Mouse (Mus musculus) layer of hippocampus, adult 11-12 months (tissue): ENCODE measurements around the gene Gngt2.
A peak's percentile ranks its signal among the peaks of the same experiment; 100 is the strongest.

Experiments used
- DNase-seq: peaks from one replicate; pipeline ENCODE4 v3.0.0; 2022; ENCODE audit warnings: low spot score

Gngt2 gene

DNA sequence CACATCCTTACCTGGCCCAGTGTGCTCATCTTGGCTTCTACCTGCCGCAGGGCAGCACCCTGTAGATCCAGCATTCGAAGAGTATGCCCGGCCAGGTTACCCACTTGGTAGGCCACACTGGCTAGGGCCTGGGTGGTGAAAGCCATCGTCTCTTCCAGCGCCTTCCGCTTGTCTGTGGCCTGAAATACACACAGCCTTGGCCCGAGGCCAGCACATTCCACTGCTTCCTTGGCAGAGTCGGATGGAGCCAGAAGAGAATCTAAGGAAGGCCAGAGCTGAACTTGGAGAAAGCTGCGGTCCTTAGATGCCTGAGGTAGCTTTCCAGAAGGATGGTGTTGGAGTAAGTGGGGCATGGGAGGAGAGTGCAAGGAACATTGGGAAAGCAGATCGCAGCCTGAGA is at the start of gene Gngt2:
Gngt2 (plus strand) TSS at position 158 of the 400 bp plus-strand sequence.
- no peak for DNase-seq

DNA sequence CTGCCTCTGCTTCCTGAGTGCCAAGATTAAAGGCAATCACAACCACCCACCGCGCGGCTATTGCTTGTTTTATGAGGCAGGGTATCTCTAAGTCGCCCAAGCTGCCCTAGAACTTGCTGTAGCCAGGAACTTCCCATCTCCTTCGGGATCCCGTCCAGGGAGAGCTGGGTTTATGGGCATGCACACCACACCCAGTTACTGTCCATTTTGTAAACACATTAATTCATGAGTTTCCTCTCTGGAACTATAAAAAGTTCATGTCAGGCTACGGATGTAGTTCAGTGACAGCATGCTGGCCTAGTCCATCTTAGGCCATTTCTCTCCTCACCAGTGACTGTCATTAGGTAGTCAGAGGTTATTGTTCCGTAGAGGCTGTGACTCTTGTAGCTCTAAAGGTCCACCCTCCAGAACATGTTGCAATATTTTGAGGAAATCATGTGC is 47.5 kb upstream of the Gngt2 start:
- DNase-seq, result no peak

DNA sequence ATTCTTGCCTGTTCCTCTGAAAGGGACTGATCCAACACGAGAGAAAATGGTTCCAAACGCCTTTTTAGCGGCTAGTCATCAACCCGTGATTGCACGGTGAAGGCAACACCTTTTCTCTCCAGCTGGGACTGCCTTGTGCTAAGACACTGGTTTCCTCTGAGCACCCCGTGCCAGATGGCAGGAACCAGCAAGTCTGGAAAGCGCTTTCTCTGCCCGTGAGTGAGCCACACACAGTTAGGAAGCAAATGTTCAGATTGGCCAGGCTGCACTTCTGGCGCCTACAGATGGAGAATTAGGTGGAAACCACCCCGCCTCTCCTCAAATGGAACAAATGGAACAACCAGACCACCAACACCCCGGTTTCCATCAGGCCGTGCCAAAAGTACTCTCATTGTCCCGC is 45.2 kb upstream of the Gngt2 start:
- peak; percentile 78 for DNase-seq

- no peak for DNase-seq
Measured at GRCm38 (mm10) chr11:95792950-95793509, 44.0 kb upstream of the Gngt2 start.

- no peak for DNase-seq
Measured at GRCm38 (mm10) chr11:95794201-95794600, 42.8 kb upstream of the Gngt2 start.

DNA sequence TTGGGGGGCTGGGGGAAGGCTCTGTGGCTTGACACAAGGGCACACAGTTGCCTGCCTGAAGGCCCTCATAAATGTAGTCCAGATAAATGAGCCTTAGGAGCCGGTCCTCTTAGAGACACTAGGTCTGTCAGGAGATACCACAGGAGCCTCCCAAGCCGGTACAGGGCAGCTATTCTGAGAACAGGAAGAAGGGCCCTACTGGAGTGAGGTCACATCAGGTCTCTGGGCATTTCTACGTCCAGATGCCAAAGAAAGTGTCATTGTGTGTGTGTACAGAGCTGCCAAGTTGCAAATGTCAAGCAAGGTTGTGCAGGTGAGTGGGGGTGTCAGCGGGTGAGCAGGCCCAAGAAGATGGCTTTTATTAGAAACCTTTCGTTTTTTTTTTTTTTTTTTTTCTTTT is 41.4 kb upstream of the Gngt2 start:
- no peak for DNase-seq

GRCm38 (mm10) chr11:95805010-95805409 is 32.0 kb upstream of the Gngt2 start:
- no peak for DNase-seq

DNA sequence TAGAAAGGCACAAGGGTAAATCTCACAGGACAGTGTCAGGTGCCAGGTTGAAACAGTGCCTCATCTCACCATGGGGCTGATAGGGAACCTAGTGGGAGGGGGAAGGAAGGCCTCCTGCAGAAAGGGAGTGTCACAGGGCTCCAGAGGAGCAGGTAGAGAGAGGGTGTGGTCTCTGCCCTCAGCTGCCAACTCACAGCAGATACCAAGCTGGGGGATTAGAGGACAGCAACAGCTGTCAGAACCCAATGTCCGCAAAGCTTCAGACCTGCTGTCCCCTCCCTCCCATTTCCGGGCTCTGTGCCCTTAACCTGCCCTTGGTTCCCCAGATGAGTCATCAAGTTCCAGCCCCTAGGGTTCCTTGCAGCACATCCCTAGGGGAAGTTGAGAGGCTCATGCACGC is 31.5 kb upstream of the Gngt2 start:
- no peak for DNase-seq

GRCm38 (mm10) chr11:95807884-95808283 is 29.1 kb upstream of the Gngt2 start:
- DNase-seq, result no peak

DNA sequence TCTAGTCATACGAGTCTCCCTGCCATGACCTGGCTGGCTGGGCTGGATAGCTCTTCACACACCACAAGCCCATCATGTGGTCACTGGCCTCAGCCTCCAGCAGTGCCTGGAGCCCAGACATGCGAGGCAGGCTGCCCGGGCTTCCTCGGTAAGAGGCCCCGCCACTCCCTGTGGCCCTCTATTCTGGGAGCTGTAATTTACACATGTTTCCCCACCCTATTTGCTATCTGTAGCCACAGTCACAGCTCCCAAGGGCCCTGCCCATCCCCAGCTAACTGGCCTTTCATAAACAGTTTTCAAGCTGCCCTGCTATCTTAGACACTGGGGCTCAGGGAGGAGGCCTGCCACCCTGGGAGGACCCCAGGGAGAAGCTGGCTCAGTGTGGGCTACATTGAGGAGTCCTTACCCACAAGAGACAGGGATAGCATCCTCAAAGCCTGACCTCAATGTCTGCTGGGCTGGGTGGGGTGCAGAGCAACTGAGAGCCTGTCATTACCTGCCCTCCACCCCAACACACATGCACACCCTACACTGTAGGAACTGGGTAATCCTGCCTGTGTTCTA is 28.5 kb upstream of the Gngt2 start:
- DNase-seq, result no peak

DNA sequence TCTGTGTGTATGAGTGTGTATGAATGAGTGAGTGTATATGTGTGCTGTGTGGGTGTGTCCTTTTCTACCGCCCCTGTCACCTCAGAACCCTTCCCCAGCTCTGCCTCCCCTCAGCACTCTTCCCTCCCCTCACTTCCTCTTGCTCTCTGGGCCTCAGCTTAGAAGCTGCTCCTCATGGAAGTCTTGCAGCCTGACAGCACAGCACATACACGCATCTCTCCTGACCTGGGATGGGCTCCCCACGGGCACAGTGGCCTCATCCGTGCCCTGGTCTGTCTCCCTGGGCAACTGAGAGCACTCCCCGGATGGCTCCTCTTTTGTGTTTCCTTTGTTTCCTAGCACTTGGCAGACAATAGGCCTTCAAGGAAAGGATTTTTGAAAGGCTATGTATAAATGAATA is 27.4 kb upstream of the Gngt2 start:
- no peak for DNase-seq

DNA sequence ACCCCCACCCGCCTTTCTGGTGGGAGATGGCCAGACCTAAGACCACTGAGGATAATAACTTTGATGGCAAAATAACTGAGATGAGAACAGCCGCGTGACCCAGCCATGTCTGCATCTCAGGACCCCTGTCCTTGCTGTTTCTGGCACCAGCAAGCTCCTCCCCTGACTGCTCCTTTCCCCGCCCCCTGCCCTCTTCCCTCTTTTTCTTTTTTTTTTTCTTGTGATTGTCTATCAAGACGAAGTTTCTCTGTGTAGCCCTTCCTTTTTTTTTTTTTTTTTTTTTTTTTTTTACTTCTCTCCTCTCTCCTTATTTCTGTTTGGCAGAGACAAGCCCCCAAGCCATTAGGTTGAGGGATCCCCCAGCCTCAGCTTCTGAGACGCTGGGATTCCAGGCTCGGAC is 26.2 kb upstream of the Gngt2 start:
- DNase-seq, result no peak

DNA sequence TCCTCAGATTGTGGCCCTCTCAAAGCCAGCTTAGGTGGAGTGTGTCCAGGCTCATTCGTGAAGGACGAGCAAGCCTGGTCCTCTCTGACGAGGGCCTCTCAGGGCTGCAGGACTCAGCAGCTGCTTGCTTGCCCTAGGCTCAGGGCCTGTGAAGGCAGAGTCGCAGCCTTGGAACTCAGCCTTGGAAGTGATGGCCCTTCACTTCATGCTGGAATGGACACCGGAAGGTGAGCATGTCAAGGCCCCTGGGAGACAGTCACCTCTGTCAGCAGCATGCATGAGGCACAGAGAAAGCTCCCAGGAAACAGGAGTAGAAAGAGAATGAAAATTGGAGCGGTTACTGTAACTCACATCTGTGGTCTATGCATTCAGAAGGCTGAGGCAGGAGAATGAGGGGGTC is 25.3 kb upstream of the Gngt2 start:
- no peak for DNase-seq

DNA sequence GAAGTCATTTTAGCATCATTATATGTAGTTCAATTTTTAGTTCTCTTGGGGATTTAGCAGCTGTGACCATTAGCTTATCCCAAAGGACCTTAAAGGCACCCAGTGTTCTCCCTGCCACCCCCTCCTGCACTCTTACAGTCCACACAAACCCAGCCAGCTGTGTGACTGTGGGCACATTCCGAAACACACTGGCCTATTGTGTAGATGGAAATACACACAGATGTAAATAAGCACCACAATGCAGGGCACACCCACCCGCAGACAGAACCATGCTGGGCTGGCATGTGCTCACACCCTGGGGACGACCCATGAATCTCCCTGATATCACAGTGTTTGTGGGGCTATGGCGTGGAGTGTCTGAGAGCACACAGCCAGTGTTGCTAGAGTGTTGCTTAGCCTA is 24.8 kb upstream of the Gngt2 start:
- DNase-seq, result no peak

DNA sequence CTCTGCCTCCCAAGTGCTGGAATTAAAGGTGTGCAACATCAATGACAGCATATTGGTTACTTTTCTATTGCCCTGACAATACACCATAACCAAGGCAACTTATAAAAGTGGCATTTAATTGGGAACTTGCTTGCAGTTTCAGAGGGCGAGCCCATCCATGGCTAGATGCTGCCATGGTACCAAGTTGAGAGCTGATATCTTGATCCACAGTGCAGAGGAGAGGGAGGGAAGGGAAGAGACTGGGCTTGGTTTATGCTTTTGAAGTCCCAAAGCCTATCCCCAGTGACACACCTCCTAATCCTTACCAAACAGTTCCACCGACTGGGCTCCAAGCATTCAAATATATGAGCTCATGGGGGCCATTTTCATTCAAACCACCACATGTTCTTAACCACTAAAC is 22.9 kb upstream of the Gngt2 start:
- no peak for DNase-seq

DNA sequence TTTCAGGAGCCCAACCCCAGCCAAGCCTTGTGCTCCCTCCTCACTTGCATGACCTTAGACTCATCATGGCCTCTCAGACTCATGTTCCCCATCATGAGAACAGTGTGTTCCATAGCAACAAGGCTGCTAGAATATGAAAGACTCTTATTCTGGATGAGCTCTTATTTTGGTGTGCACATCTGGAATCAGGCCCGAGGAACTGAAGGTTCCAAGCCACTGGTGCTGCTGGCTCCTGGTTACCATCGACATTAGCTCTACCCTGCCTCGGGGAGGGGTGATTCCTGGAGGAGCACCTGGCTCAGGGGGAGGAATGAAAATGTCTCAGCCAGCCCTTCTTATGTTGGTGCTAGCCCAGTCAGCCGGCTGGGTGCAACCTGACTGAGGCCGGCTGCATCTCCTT is 22.2 kb upstream of the Gngt2 start:
- no peak for DNase-seq

GRCm38 (mm10) chr11:95815412-95815811 is 21.6 kb upstream of the Gngt2 start:
- no peak for DNase-seq

DNA sequence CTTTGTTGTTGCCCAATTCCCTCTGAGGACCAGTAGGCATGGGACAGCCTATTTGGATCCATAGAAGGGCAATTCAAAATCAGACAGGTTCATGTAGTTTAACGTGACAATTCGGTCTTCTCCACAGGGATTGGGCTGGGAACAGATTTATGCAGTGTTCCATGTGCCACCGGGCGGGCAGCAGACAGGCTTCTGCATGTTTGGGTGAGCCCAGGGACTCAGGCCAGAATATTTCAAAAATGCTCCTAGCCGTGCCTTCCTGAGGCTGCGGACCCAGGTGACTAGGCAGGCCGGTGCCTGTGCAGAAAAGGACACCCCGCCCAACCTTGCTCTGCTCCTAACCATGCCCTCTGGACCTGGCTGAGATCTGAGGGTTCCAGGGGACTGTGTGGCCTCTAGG is 17.9 kb upstream of the Gngt2 start:
- DNase-seq, result no peak

GRCm38 (mm10) chr11:95821511-95821910 is 15.5 kb upstream of the Gngt2 start:
- no peak for DNase-seq

GRCm38 (mm10) chr11:95822437-95822836 is 14.6 kb upstream of the Gngt2 start:
- DNase-seq, result no peak

DNA sequence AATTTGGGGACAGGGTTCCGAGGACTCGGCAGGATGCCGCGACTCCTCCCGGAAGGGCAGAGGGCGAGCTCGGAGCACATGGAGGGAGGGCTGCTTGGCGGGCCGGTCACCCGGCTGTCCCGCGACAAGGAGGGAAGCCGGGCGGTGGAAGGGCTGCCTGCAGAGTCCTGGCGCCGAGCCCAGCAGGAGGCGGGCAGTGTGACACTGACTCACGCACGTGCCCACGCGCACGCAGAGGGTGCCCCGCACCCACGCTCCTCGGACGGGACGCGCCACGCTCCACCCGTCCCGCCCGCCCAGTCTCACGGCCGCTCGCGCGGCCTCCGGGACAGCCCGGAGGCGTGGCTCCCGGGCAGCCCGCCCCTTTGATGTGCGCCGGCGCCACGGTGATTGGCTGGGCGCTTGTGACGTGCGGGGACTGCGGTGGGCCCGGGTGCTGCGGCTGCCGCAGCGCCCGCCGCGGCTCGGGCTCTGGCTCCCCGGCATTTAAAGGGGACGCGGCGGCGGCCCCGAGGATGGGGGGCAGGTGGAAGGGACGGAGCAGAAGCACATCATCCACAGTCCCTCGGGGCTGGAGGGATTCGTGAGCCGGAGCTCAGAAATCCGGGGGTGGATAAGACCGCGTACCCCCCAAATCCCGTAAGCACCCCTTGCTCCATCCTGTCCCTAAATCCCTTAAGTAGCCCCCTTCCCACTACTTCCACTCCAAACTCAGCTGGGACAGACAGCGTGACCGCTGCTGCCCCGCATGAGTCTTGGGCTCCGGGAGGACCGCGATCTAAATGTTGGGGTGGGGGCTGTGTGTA is 12.7 kb upstream of the Gngt2 start, which contains the start of gene Phospho1:
Phospho1 (plus strand) TSS at position 429 of the 806 bp plus-strand sequence.
- peak; percentile 90 for DNase-seq

GRCm38 (mm10) chr11:95824877-95825243 is 12.2 kb upstream of the Gngt2 start:
- DNase-seq, result no peak

- DNase-seq, result no peak
Measured at GRCm38 (mm10) chr11:95825625-95826024, 11.4 kb upstream of the Gngt2 start.
